Mouse (Mus musculus): ENCODE data around the gene Clstn1.

Gene Clstn1

DNA sequence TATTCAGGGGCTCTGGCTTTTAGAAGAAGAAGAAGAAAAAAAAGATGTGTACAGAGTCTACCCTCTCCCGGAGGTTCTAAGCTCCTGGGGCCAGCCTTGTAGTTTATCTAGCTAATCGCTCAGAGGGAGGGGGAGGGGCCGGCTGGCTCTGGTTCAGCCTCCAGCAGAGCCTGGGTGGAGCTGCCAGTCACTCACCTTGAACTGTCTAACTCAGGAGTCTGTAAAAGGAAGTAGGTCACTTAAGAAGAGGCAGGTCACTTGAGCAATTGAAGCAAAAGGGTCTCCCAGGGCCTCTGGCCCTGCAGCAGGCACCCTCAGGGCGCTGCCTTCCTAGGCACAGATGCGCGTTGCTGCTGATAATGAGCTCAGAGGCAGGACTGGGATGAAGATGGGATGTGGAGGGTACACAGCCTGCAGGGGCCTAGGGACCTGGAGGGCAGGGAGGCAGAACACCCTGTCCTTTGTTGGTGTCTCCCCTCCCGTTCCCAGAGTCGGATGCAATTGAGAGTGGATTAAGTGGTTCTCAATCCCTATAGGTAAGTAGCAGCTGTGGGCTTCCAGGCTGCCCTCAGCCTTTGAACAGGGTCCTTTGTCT lies 18.7 kb upstream of the Clstn1 start:
- DNase-seq = peak; percentile 56

- no peak for DNase-seq
Observed at GRCm38 (mm10) chr4:149568622-149569021, 17.6 kb upstream of the Clstn1 start.

- no peak for DNase-seq
Observed at GRCm38 (mm10) chr4:149569781-149570497, 16.3 kb upstream of the Clstn1 start.

- DNase-seq = no peak
Observed at GRCm38 (mm10) chr4:149570498-149570863, 15.8 kb upstream of the Clstn1 start.

- DNase-seq = peak; percentile 53
Observed at GRCm38 (mm10) chr4:149571209-149571608, 15.1 kb upstream of the Clstn1 start.

DNA sequence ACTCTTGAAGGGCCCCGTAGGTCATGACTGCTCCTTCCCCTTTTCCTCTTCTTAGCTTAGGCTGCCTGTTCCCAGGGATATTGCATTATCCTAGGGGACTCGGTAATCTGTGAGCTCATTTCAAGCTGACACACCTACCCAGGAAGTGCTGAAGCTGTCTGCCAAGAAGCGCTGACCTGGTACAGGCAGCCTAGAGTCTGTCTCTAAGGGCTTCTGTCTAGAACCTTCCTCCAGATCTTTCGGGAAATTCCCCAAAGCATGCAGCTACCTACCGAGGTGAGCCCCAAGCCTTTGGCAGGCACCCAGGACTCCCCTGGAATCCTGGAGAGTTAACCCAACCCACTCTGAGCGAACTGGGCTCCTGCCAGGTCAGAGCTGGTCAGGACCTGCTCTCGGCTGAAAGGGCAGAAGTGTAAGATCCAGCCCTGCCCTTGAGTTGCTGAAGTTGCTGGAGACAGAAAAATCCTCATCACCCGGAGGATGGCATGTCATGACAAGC lies 14.6 kb upstream of the Clstn1 start:
- peak; percentile 62 for DNase-seq

- DNase-seq = no peak
Observed at GRCm38 (mm10) chr4:149572446-149572845, 13.8 kb upstream of the Clstn1 start.

DNA sequence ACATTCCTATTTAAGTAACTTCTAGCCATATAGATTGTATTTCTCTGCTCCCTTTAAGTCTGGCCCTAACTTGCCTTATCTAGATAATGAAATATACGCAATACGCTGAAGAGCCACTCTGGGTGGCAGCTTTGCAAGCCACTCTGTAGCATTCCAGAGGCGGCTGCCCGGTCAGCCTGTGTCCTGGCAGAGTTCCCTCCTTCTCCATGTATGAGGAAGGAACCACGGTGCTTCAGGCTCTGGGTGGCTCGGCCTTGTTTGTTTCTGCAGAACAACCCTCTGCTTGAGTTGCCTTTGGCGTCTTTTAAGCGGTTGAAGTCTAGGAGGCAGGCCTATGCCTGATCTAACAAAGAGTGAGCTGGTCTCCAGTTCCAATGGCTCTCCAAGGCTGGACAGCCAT lies 13.4 kb upstream of the Clstn1 start:
- DNase-seq = no peak

- DNase-seq = no peak
Observed at GRCm38 (mm10) chr4:149574391-149574821, 11.9 kb upstream of the Clstn1 start.

GRCm38 (mm10) chr4:149576061-149576460 lies 10.2 kb upstream of the Clstn1 start:
- no peak for DNase-seq

GRCm38 (mm10) chr4:149576993-149577548 lies 9.2 kb upstream of the Clstn1 start:
- DNase-seq = no peak

DNA sequence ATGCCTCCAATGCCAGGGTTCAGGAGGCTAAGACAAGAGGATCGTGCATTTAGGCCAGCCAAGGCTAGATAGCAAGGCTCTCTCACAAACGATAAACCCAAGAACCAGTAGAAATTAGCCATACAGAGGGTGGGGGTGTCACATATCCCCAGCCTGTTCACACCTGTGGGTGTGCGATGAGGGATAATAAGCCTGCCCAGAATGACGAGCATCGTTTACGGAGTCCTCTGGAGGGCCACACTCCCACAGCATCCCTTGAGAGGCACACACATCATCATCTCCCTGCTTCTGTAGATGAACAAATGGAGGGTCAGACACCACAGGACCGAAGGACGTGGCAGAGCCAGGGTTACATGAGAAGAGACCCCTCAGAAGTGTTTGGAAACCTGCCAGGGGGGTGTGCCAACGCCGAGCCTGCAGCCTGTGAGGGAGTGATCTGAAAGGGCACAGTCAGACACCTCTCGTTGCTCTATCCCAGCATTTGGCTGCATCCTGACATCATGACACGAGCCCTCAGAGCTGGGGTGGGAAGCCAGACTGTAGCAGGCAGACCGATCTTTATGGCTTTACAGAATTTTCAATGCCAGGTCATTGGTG lies 8.1 kb upstream of the Clstn1 start:
- DNase-seq = no peak

- no peak for DNase-seq
Observed at GRCm38 (mm10) chr4:149578831-149579230, 7.4 kb upstream of the Clstn1 start.

DNA sequence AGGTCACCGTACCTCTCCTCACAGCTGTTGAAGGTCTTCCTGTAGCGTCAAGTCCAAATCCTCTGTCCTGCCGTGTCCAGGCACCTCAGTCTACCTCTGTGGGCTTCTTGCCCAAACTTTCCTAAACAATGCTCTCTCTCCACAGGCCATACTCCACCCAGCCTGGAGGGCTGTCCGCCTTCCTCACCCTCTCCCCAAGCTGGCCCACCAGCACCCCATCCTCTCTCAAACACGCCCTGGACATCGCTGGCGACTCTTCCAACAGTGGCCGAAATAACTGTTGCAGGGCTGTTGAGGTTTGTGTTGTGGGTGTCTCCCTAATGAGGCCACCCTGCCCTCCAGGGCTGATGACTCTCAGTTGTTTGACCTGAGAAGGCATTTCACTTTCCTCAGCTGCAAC lies 1.0 kb upstream of the Clstn1 start:
- DNase-seq = no peak

DNA sequence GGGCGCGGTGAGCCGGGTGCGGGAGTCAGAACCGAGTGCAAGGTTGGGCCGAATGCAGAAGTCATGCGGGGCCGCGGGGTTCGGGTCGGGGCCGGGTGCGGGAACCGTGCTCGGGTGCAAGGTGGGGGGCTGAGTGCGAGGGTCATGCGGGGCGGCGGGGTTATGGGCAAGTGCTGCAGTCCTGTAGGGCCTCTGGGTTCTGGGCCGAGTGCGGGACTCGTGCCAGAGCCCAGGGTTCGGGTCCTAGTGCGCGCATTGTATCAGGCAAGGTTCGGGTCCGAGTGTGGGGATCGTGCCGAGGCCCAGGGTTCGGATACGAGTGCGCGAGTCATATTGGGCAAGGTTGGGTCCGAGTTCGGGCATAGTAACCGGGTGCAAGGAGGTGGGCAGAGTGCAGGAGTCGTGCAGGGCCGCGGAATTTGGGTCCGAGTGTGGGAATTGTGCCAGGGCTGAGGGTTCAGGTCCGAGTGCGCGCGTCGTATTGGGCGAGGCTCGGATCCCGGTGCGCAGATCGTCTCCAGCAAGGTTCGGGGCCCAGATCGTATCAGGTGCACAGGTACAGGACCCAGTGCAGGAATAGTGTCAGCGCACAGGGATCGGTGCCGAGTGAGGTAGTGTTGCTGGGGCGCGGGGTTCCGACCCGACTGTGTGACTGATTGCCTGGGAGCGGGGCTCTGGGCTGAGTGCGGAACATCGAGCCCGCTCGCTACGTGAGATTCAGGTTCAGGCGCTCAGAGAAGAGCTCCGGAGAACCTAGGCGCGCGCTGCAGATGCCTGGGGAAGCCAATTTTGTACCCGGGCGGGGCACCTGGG lies 721 bp downstream of the Clstn1 start:
- peak; percentile 83 for DNase-seq

DNA sequence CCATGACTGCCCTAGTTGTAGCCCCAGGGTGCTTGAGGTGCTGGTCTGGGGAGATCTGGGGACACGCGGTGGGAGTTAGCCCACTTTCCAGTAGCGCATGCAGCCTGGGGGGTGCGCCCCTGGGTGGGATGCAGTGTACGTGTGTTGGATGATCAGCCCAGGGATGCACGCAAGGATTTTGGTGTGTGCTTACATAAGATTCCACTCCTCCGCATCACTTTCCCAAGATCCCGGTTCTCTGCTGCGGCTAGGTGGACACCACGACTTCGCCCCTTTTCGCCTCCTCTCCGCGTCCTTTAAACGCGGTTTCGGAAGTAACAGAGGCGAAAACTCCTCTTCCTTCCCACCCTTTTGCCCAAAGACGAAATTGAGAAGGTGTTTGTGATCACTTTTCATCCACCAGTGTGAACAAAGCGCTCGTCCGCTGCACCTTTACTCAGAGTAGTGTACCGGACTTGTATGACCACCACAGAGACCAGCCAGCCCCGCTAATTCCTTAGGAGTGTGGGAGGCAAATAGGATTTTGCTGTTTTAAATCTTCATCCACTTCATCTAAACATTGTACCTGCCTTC lies 1.4 kb downstream of the Clstn1 start:
- peak; percentile 74 for DNase-seq

DNA sequence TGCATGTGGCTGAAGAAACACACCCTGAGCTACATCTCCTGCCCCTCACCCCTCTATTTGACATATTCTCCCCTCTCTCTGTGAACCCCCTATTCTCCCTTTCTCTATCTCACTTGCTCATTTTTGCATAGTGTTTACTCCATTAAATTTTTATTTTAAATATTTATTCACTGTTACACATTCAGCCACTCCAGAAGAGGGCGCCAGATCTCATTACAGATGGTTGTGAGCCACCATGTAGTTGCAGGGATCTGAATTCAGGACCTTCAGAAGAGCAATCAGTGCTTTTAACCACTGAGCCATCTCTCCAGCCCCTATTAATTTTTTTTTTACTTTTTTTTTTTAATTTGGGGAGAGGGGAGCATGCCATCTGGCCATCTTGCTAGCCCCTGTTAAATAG lies 3.9 kb downstream of the Clstn1 start:
- DNase-seq = no peak

DNA sequence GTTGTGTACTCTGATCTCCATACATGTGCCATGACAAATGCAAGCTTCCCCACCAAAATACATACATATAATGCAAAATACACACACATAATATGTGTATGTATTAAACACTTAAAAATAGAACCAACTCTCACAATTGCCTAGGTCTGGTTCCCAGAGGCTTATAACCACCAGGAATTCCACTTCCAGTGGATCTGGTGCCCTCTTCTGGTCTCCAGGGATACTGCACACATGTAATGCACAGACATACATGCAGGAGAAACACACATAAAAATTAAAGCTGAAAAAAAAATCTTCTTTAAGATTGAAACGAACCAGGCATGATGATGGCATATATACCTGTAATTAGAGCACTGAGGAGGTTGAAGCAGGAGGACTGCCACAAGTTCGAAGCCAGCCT lies 5.2 kb downstream of the Clstn1 start:
- DNase-seq = no peak

DNA sequence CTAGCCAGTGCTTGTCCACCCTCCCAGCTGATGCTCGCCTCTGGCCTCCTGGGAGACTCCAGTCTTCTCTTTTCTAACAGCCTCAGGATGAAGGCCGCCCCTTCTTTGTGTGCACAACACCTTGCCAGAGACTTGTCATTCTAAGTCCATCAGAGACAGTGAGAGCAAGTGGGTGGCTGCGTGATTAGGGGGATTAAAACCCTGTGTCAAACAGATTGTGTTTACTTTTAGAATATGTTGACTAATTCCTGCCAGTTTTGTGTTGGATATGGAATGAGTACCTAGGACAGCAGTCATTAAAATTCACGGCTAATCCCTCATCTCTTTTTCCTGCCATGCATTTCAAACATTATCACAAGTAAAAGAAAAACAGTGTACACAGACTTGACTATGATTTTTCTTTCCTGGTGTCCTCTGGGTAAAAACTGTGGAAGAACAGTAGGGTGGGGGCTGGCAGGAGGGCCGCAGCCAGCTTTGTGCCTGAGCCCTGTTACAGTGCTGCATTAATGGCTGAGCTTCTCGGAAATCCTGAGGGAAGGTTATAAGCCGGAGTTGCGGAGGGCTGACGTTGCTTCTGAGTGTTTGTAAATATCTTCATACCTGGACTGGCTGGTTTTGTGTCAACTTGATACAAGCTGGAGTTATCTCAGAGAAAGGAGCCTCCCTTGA lies 8.8 kb downstream of the Clstn1 start:
- DNase-seq = no peak

- no peak for DNase-seq
Observed at GRCm38 (mm10) chr4:149597641-149598208, 11.5 kb downstream of the Clstn1 start.

GRCm38 (mm10) chr4:149599549-149599948 lies 13.3 kb downstream of the Clstn1 start:
- DNase-seq = no peak

DNA sequence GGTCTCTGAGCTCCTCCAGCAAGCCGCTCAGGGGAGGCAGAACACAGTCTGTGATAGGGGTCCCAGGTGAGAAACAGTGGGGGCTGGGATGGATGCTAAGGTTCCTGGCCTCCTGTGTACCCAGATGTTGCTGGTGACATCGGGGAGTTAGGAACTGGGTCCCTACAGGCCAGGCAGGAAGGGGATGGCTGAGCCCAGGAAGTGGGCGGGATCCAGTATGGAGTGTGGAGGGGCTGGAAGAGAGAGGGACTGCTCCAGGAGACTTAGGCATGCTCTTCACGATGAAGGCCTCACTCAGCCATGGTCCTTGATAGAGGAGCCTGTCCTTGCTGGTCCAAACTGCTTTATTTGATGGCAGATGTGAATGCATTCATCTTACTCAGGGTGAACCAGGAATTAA lies 13.9 kb downstream of the Clstn1 start:
- DNase-seq = no peak

Measured in cerebellum, adult 9-10 months (tissue).